In the genomic region with DNA sequence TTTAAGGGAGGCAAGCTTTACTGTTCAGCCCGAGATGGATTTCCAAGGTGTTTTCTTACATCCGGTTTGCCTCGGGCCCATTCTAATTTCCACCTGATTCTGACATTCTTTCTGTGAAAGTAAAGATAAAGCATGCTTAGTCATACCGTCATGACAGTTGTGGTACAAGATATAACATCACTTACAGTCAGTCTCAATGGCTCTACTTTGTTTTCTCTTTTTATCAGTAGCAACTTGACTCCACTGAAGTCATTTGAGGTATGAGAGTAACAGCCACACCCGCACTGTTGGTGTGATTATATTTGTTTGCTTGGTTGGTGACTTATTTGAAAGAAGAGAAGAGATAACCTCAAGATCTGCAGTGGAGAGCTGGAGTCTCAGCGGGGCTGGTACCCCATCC, we compare ENCODE assay signal across 34 mouse cellular contexts. TPM values are rescaled to one million over a fixed set of nuclear protein-coding genes. Genes with fewer than 3 reads are reported as not detected.
DNase-seq lines count a peak whose midpoint lies in the region; ATAC-seq and TF ChIP-seq lines count a peak whose summit lies in the region.
"Had no signal": no experiment of that assay in that cellular context is flagged by ENCODE, and none has a peak within 500 bp of the region (broad histone marks: within the 10 kb centered on the region; RNA-seq: fewer than 3 reads in every experiment).

No protein-coding gene starts in this region.

- peaks cover 5% of the 10 kb centered on the region for H3K4me1 ChIP-seq in testis, adult 2 months (ENCODE audit: control insufficient read depth, insufficient read depth, low read length)
- H3K4me1 ChIP-seq in liver, embryonic 12.5 days, result 0 out of 2 replicates have a peak, but pooled peaks cover 3% of the 10 kb centered on the region
- H3K4me1 ChIP-seq in liver, postnatal 0 days (ENCODE audit: insufficient read depth), result peaks cover 5% of the 10 kb centered on the region; the same call in 1 of the 2 replicates
- no peaks in the 10 kb centered on the region for H3K4me1 ChIP-seq in hindbrain, embryonic 14.5 days (replicated peaks; ENCODE audit: control insufficient read depth, insufficient read depth, low read length)
- H3K4me1 ChIP-seq in heart, embryonic 10.5 days, result no peaks in the 10 kb centered on the region
- H3K4me1 ChIP-seq: hindbrain, embryonic 10.5 days; kidney, embryonic 15.5 days; limb, embryonic 13.5 days had no signal

- WGBS in liver, embryonic 12.5 days (ENCODE audit: insufficient replicate concordance), result 40% methylated on average over 6 of the region's 6 CpGs
- 57% methylated on average over 6 of the region's 6 CpGs for WGBS in liver, postnatal 0 days (ENCODE audit: insufficient replicate concordance)
- 93% methylated on average over 6 of the region's 6 CpGs for WGBS in hindbrain, embryonic 14.5 days
- 54% methylated on average over 6 of the region's 6 CpGs for WGBS in heart, embryonic 10.5 days

- no peak overlapping the region for H3K9ac ChIP-seq in liver, embryonic 12.5 days
- H3K9ac ChIP-seq in liver, postnatal 0 days (replicated peaks), result no peak overlapping the region
- no peak overlapping the region for H3K9ac ChIP-seq in hindbrain, embryonic 14.5 days
- H3K9ac ChIP-seq: forebrain, embryonic 13.5 days; kidney, embryonic 15.5 days; limb, embryonic 13.5 days had no signal

- peak; percentile 40; the same call in 1 of the 2 replicates for TF ChIP-seq EP300 in liver, postnatal 0 days (IDR thresholded peaks at IDR 0.05; ENCODE audit: low read depth)

- no peak for TF ChIP-seq POLR2A in testis, adult 2 months (IDR thresholded peaks at IDR 0.05; ENCODE audit: control insufficient read depth, low read depth, low read length)

- no peak for TF ChIP-seq CTCF in testis, adult 2 months (IDR thresholded peaks at IDR 0.05; ENCODE audit: control insufficient read depth, insufficient read depth, insufficient replicate concordance, low read depth, low read length)
- no peak for TF ChIP-seq CTCF in liver, postnatal 0 days (IDR thresholded peaks at IDR 0.05; ENCODE audit: low read depth)

- no peak overlapping the region for H3K27ac ChIP-seq in testis, adult 2 months (ENCODE audit: control insufficient read depth, insufficient read depth, low read depth, low read length)
- no peak overlapping the region for H3K27ac ChIP-seq in liver, embryonic 12.5 days
- H3K27ac ChIP-seq in liver, postnatal 0 days (ENCODE audit: low read depth), result no peak overlapping the region
- no peak overlapping the region for H3K27ac ChIP-seq in hindbrain, embryonic 14.5 days
- no peak overlapping the region for H3K27ac ChIP-seq in heart, embryonic 10.5 days
- H3K27ac ChIP-seq: forebrain, embryonic 13.5 days; hindbrain, embryonic 10.5 days; kidney, embryonic 15.5 days; limb, embryonic 13.5 days; macrophage had no signal

- H3K9me3 ChIP-seq in liver, embryonic 12.5 days (replicated peaks), result no peaks in the 10 kb centered on the region
- no peaks in the 10 kb centered on the region for H3K9me3 ChIP-seq in liver, postnatal 0 days (ENCODE audit: low read length)
- no peaks in the 10 kb centered on the region for H3K9me3 ChIP-seq in hindbrain, embryonic 14.5 days (ENCODE audit: control insufficient read depth, low read length)
- H3K9me3 ChIP-seq in heart, embryonic 10.5 days, result no peaks in the 10 kb centered on the region
- H3K9me3 ChIP-seq: forebrain, embryonic 13.5 days; hindbrain, embryonic 10.5 days; kidney, embryonic 15.5 days; limb, embryonic 13.5 days had no signal

- DNase-seq in testis, postnatal 10 days (ENCODE audit: low spot score), result no peak
- DNase-seq in liver, postnatal 0 days, result no peak
- no peak for DNase-seq in hindbrain, embryonic 14.5 days (ENCODE audit: low spot score)
- no peak for DNase-seq in cerebellum, postnatal 4 days (ENCODE audit: low spot score in 2 of 2)
- DNase-seq in heart, embryonic 10.5 days (ENCODE audit: low spot score), result no peak
- DNase-seq: adrenal gland, adult 8-10 months; cerebellum, adult 11-12 months; cerebellum, postnatal 10 days; gastrocnemius, postnatal 25 days; heart, adult 18-20 months; heart, postnatal 14 days; kidney, adult 18-20 months; kidney, postnatal 25 days; lung, adult 2 months; lung, postnatal 10 days; right cerebral cortex, postnatal 25 days; spleen, adult 18-20 months had no signal

- H3K4me2 ChIP-seq in liver, embryonic 12.5 days, result no peak overlapping the region
- H3K4me2 ChIP-seq in liver, postnatal 0 days (ENCODE audit: low read depth, low read length), result no peak overlapping the region
- H3K4me2 ChIP-seq in hindbrain, embryonic 14.5 days (replicated peaks), result no peak overlapping the region
- H3K4me2 ChIP-seq: forebrain, embryonic 13.5 days; kidney, embryonic 15.5 days; limb, embryonic 13.5 days; midbrain, embryonic 11.5 days had no signal

- peak overlapping the region; percentile 91 for H3K4me3 ChIP-seq in testis, adult 2 months (ENCODE audit: control insufficient read depth, low read depth, low read length)
- no peak overlapping the region for H3K4me3 ChIP-seq in liver, embryonic 12.5 days
- no peak overlapping the region for H3K4me3 ChIP-seq in liver, postnatal 0 days (ENCODE audit: low read depth, low read length)
- H3K4me3 ChIP-seq in hindbrain, embryonic 14.5 days (replicated peaks; ENCODE audit: low read length), result no peak overlapping the region
- no peak overlapping the region for H3K4me3 ChIP-seq in heart, embryonic 10.5 days
- H3K4me3 ChIP-seq: forebrain, embryonic 13.5 days; hindbrain, embryonic 10.5 days; kidney, embryonic 15.5 days; limb, embryonic 13.5 days had no signal

- no peaks in the 10 kb centered on the region for H3K27me3 ChIP-seq in testis, adult 2 months (ENCODE audit: control insufficient read depth, insufficient read depth, low read length)
- H3K27me3 ChIP-seq in liver, embryonic 12.5 days (replicated peaks), result no peaks in the 10 kb centered on the region
- H3K27me3 ChIP-seq in liver, postnatal 0 days (ENCODE audit: insufficient read depth, low read length), result no peaks in the 10 kb centered on the region
- H3K27me3 ChIP-seq in hindbrain, embryonic 14.5 days (ENCODE audit: control insufficient read depth, insufficient read depth, low read length), result no peaks in the 10 kb centered on the region
- H3K27me3 ChIP-seq in heart, embryonic 10.5 days (ENCODE audit: insufficient read depth, poor library complexity, severe bottlenecking), result no peaks in the 10 kb centered on the region
- H3K27me3 ChIP-seq: forebrain, embryonic 13.5 days; kidney, embryonic 15.5 days; limb, embryonic 13.5 days had no signal

- H3K36me3 ChIP-seq in testis, adult 2 months (ENCODE audit: control insufficient read depth, insufficient read depth, low read length), result no peaks in the 10 kb centered on the region
- no peaks in the 10 kb centered on the region for H3K36me3 ChIP-seq in liver, embryonic 12.5 days
- no peaks in the 10 kb centered on the region for H3K36me3 ChIP-seq in liver, postnatal 0 days (replicated peaks; ENCODE audit: insufficient read depth, low read length)
- H3K36me3 ChIP-seq in hindbrain, embryonic 14.5 days (replicated peaks; ENCODE audit: control insufficient read depth, insufficient read depth), result no peaks in the 10 kb centered on the region
- no peaks in the 10 kb centered on the region for H3K36me3 ChIP-seq in heart, embryonic 10.5 days
- H3K36me3 ChIP-seq: hindbrain, embryonic 10.5 days; kidney, embryonic 15.5 days; limb, embryonic 13.5 days had no signal

- ATAC-seq in liver, embryonic 12.5 days, result peak; percentile 78
- ATAC-seq in liver, postnatal 0 days, result peak; percentile 41; the same call in 1 of the 2 replicates
- ATAC-seq in hindbrain, embryonic 14.5 days (ENCODE audit: low FRiP score), result no peak
- ATAC-seq: CD4-positive, CD25-positive, alpha-beta regulatory T cell, adult 4 months; forebrain, embryonic 13.5 days; hindbrain, embryonic 16.5 days; midbrain, embryonic 16.5 days had no signal

RNA-seq across cellular contexts. Expression of a gene that starts 6.2 kb away (rescaled TPM):
- polyA plus RNA-seq in testis, adult 2 months (2012; rRNA removed), result 0.17 and 0.87 TPM in 2 replicates
- 1.4 and 1.7 TPM in 2 replicates for polyA plus RNA-seq in liver, embryonic 12.5 days (2016; fragmentation: Nextera tagmentation; extraction: Ambion mirVana)
- polyA plus RNA-seq in liver, postnatal 0 days (2015; fragmentation: Nextera tagmentation; extraction: Ambion mirVana), result 29.7 and 30.6 TPM in 2 replicates
- 1.3 and 2.3 TPM in 2 replicates for polyA plus RNA-seq in hindbrain, embryonic 14.5 days (2014; fragmentation: Nextera tagmentation; extraction: Ambion mirVana)
- polyA plus RNA-seq in heart, embryonic 10.5 days (2016; fragmentation: Nextera tagmentation; extraction: Ambion mirVana), result 0.20 TPM in 1 of 2 replicates, not detected in the other
- polyA plus RNA-seq: CD4-positive, CD25-positive, alpha-beta regulatory T cell, adult 4 months; embryonic facial prominence, embryonic 11.5 days; hindbrain, embryonic 10.5 days; limb, embryonic 13.5 days; macrophage; midbrain, embryonic 11.5 days; neural tube, embryonic 11.5 days; urinary bladder, adult 2 months had no signal

RNA-seq across cellular contexts. Expression of a gene that starts 35.7 kb away (rescaled TPM):
- polyA plus RNA-seq in testis, adult 2 months (2012; rRNA removed), result 0.19 TPM in 1 of 2 replicates, not detected in the other
- 0.12 TPM in 1 of 2 replicates, not detected in the other for polyA plus RNA-seq in liver, embryonic 12.5 days (2016; fragmentation: Nextera tagmentation; extraction: Ambion mirVana)
- polyA plus RNA-seq in liver, postnatal 0 days (2015; fragmentation: Nextera tagmentation; extraction: Ambion mirVana), result 0.15 and 0.36 TPM in 2 replicates
- not detected in 2 replicates for polyA plus RNA-seq in hindbrain, embryonic 14.5 days (2014; fragmentation: Nextera tagmentation; extraction: Ambion mirVana)
- not detected in 2 replicates for polyA plus RNA-seq in heart, embryonic 10.5 days (2016; fragmentation: Nextera tagmentation; extraction: Ambion mirVana)
- polyA plus RNA-seq: CD4-positive, CD25-positive, alpha-beta regulatory T cell, adult 4 months; embryonic facial prominence, embryonic 11.5 days; forebrain, embryonic 13.5 days; heart, embryonic 14.5 days; hindbrain, embryonic 10.5 days; hindbrain, embryonic 16.5 days; intestine, embryonic 14.5 days; kidney, embryonic 15.5 days; limb, embryonic 13.5 days; macrophage; midbrain, embryonic 11.5 days; midbrain, embryonic 16.5 days; neural tube, embryonic 11.5 days; stomach, embryonic 16.5 days had no signal
